Mouse (Mus musculus) left cerebral cortex, adult 18-20 months (tissue): ENCODE measurements around the gene 6030458C11Rik. TPM values are rescaled to one million over a fixed set of nuclear protein-coding genes. Genes with fewer than 3 reads are reported as not detected.
"Not testable (repeated sequence)": the region's sequence is repeated elsewhere in the genome, so short reads cannot be mapped to it uniquely, and the experiment has no call there.

Experiments
- DNase-seq, 2 experiments: peaks; one replicate each; pipeline ENCODE4 v3.0.0; 2021 to 2022; ENCODE audit warnings: low spot score in 2 of 2, mixed read lengths in 1 of 2
- total RNA-seq, 2 experiments: library from RNA; stranded (reverse); gene quantifications; 2 replicates each; pipeline ENCODE4 v1.2.3; 2021

The 6030458C11Rik gene
- total RNA-seq, 2 experiments from 2014 or later, result 24.5 to 26.1 TPM

GRCm38 (mm10) chr15:12822416-12823395 is 1.7 kb downstream of the 6030458C11Rik start:
- no peak for DNase-seq

- DNase-seq, result no peak
Measured at GRCm38 (mm10) chr15:12817592-12817991, 6.9 kb downstream of the 6030458C11Rik start.

- DNase-seq, result no peak
Measured at GRCm38 (mm10) chr15:12812646-12813045, 11.8 kb downstream of the 6030458C11Rik start.

- DNase-seq, result no peak
Measured at GRCm38 (mm10) chr15:12809305-12809704, 15.1 kb downstream of the 6030458C11Rik start.

GRCm38 (mm10) chr15:12807088-12807487 is 17.4 kb downstream of the 6030458C11Rik start:
- DNase-seq, result no peak

- no peak for DNase-seq
Measured at GRCm38 (mm10) chr15:12805071-12805470, 19.4 kb downstream of the 6030458C11Rik start.

- DNase-seq, result not testable (repeated sequence)
Measured at GRCm38 (mm10) chr15:12801142-12801506, 23.3 kb downstream of the 6030458C11Rik start.

GRCm38 (mm10) chr15:12800405-12801141 is 23.9 kb downstream of the 6030458C11Rik start:
- no peak for DNase-seq

GRCm38 (mm10) chr15:12798043-12798442 is 26.4 kb downstream of the 6030458C11Rik start:
- DNase-seq, result no peak

- peak; percentile 24 to 47 for DNase-seq
Measured at GRCm38 (mm10) chr15:12795909-12796470, 28.5 kb downstream of the 6030458C11Rik start.

GRCm38 (mm10) chr15:12795457-12795894 is 29.0 kb downstream of the 6030458C11Rik start:
- peak; percentile 62 to 80 for DNase-seq

GRCm38 (mm10) chr15:12794311-12794710 is 30.1 kb downstream of the 6030458C11Rik start:
- no peak for DNase-seq

GRCm38 (mm10) chr15:12789406-12789867 is 35.0 kb downstream of the 6030458C11Rik start:
- DNase-seq, result peak in 1 of 2 experiments; percentile 13

- DNase-seq, result no peak
Measured at GRCm38 (mm10) chr15:12788536-12788935, 35.9 kb downstream of the 6030458C11Rik start.

- no peak for DNase-seq
Measured at GRCm38 (mm10) chr15:12781729-12782326, 42.6 kb downstream of the 6030458C11Rik start.

- no peak for DNase-seq
Measured at GRCm38 (mm10) chr15:12781296-12781695, 43.2 kb downstream of the 6030458C11Rik start.

GRCm38 (mm10) chr15:12774149-12774753 is 50.2 kb downstream of the 6030458C11Rik start:
- DNase-seq, result no peak

GRCm38 (mm10) chr15:12770958-12771357 is 53.5 kb downstream of the 6030458C11Rik start:
- peak; percentile 26 to 55 for DNase-seq

- no peak for DNase-seq
Measured at GRCm38 (mm10) chr15:12766848-12767247, 57.6 kb downstream of the 6030458C11Rik start.

- no peak for DNase-seq
Measured at GRCm38 (mm10) chr15:12763147-12763546, 61.3 kb downstream of the 6030458C11Rik start.
